Mouse (Mus musculus): ENCODE measurements at regions not wholly inside any gene's neighbourhood (a gene's known extent, or its start where the extent isn't known, plus 50 kb on each side); places are given as distances from the start of the nearest gene placed in this dataset.
"Not testable (repeated sequence)": the region's sequence is repeated elsewhere in the genome, so short reads cannot be mapped to it uniquely, and the experiment has no call there.

GRCm38 (mm10) chr19:54099292-54099691 is 55.3 kb downstream of the Adra2a start:
- DNase-seq (ENCODE audit: low read depth, low spot score) = peak; percentile 42

GRCm38 (mm10) chr19:54099769-54100168 is 55.8 kb downstream of the Adra2a start:
- DNase-seq (ENCODE audit: low read depth, low spot score) = no peak

- DNase-seq (ENCODE audit: low read depth, low spot score) = peak; percentile 52
Observed at GRCm38 (mm10) chr19:54106571-54106970, 62.6 kb downstream of the Adra2a start.

- DNase-seq (ENCODE audit: low read depth, low spot score) = no peak
Observed at GRCm38 (mm10) chr19:54107103-54107821, 63.3 kb downstream of the Adra2a start.

- DNase-seq (ENCODE audit: low read depth, low spot score) = no peak
Observed at GRCm38 (mm10) chr19:54110080-54110479, 66.1 kb downstream of the Adra2a start.

GRCm38 (mm10) chr19:54112691-54113090 is 68.7 kb downstream of the Adra2a start:
- DNase-seq (ENCODE audit: low read depth, low spot score) = no peak

GRCm38 (mm10) chr19:54113421-54113820 is 69.5 kb downstream of the Adra2a start:
- no peak for DNase-seq (ENCODE audit: low read depth, low spot score)

GRCm38 (mm10) chr19:54114588-54115317 is 70.8 kb downstream of the Adra2a start:
- DNase-seq (ENCODE audit: low read depth, low spot score) = peak; percentile 29

- no peak for DNase-seq (ENCODE audit: low read depth, low spot score)
Observed at GRCm38 (mm10) chr19:54115335-54115734, 71.4 kb downstream of the Adra2a start.

GRCm38 (mm10) chr19:54116829-54117228 is 72.9 kb downstream of the Adra2a start:
- DNase-seq (ENCODE audit: low read depth, low spot score) = no peak

GRCm38 (mm10) chr19:54117676-54118075 is 73.7 kb downstream of the Adra2a start:
- no peak for DNase-seq (ENCODE audit: low read depth, low spot score)

- DNase-seq (ENCODE audit: low read depth, low spot score) = no peak
Observed at GRCm38 (mm10) chr19:54123586-54123985, 79.6 kb downstream of the Adra2a start.

GRCm38 (mm10) chr19:54151766-54152165 is 107.8 kb downstream of the Adra2a start:
- DNase-seq (ENCODE audit: low read depth, low spot score) = not testable (repeated sequence)

- no peak for DNase-seq (ENCODE audit: low read depth, low spot score)
Observed at GRCm38 (mm10) chr19:54154400-54154799, 110.4 kb downstream of the Adra2a start.

- no peak for DNase-seq (ENCODE audit: low read depth, low spot score)
Observed at GRCm38 (mm10) chr19:54170361-54170760, 126.4 kb downstream of the Adra2a start.

GRCm38 (mm10) chr19:54174090-54175055 is 130.4 kb downstream of the Adra2a start:
- DNase-seq (ENCODE audit: low read depth, low spot score) = peak; percentile 45

GRCm38 (mm10) chr19:54175766-54176165 is 131.8 kb downstream of the Adra2a start:
- no peak for DNase-seq (ENCODE audit: low read depth, low spot score)

- peak; percentile 63 for DNase-seq (ENCODE audit: low read depth, low spot score)
Observed at GRCm38 (mm10) chr19:54177491-54177890, 133.5 kb downstream of the Adra2a start.

GRCm38 (mm10) chr19:54200407-54200806 is 156.5 kb downstream of the Adra2a start:
- DNase-seq (ENCODE audit: low read depth, low spot score) = no peak

GRCm38 (mm10) chr19:54202456-54202855 is 158.5 kb downstream of the Adra2a start:
- DNase-seq (ENCODE audit: low read depth, low spot score) = peak; percentile 53

GRCm38 (mm10) chr19:54206819-54207218 is 162.9 kb downstream of the Adra2a start:
- DNase-seq (ENCODE audit: low read depth, low spot score) = no peak

GRCm38 (mm10) chr19:54212169-54212568 is 168.2 kb downstream of the Adra2a start:
- DNase-seq (ENCODE audit: low read depth, low spot score) = no peak

Measured in brain, adult 2 months (tissue).